Mouse (Mus musculus) heart, embryonic 16.5 days (tissue): ENCODE results near the gene Rnf213. TPM values are rescaled to one million over a fixed set of nuclear protein-coding genes. Genes with fewer than 3 reads are reported as not detected.
A peak's percentile ranks its signal among the peaks of the same experiment; 100 is the strongest.

Experiments used
- ATAC-seq: fragments of 200-750 bp; cut with Nextera tagmentation; replicated peaks from 2 replicates; pipeline ENCODE4 v1.8.0; 2017; ENCODE audit warnings: moderate number of reproducible peaks; ENCODE audit not compliant: insufficient read depth, low FRiP score; ENCODE audit errors: extremely low read depth
- H3K27ac ChIP-seq: fragments of 300-500 bp; sonication (generic); 2 replicates; pipeline ENCODE4 v1.5.1; 2014; ENCODE audit warnings: mild to moderate bottlenecking, low read length, control low read depth, moderate library complexity
- H3K27me3 ChIP-seq: fragments of 300-500 bp; sonication (generic); 2 replicates; pipeline ENCODE4 v1.6.1; 2014; ENCODE audit warnings: low read length, mixed read lengths; ENCODE audit not compliant: control insufficient read depth, insufficient read depth
- H3K36me3 ChIP-seq: fragments of 300-500 bp; sonication (generic); 2 replicates; pipeline ENCODE4 v1.6.1; 2014; ENCODE audit not compliant: control insufficient read depth, insufficient read depth
- H3K4me1 ChIP-seq: fragments of 300-500 bp; sonication (generic); 2 replicates; pipeline ENCODE4 v1.6.1; 2014; ENCODE audit warnings: low read length, mixed read lengths; ENCODE audit not compliant: control insufficient read depth, insufficient read depth
- H3K4me2 ChIP-seq: fragments of 300-500 bp; sonication (generic); 2 replicates; pipeline ENCODE4 v1.6.1; 2014; ENCODE audit warnings: low read depth, mild to moderate bottlenecking, control low read depth, low read length
- H3K4me3 ChIP-seq: fragments of 300-500 bp; sonication (generic); 2 replicates; pipeline ENCODE4 v1.5.1; 2014; ENCODE audit warnings: mild to moderate bottlenecking, control low read depth, low read length
- H3K9ac ChIP-seq: fragments of 300-500 bp; sonication (generic); 2 replicates; pipeline ENCODE4 v1.6.1; 2014; ENCODE audit warnings: low read length, control low read depth
- H3K9me3 ChIP-seq: fragments of 300-500 bp; sonication (generic); replicated peaks from 2 replicates; pipeline ENCODE4 v1.6.1; 2016; ENCODE audit warnings: low read length; ENCODE audit not compliant: control insufficient read depth
- WGBS: fragments of 180-500 bp; shearing (Covaris S2); extraction: QIAGEN DNeasy Blood & Tissue Kit; methylation state at CpG from one replicate; pipeline ENCODE4 v1.1.7; 2014; 5-methylcytosine and 5-hydroxymethylcytosine counted together
- polyA plus RNA-seq: library from polyadenylated mRNA; unstranded; fragments of >200 nt; fragmentation: Nextera tagmentation; extraction: Ambion mirVana; gene quantifications from 2 replicates; pipeline ENCODE4 v1.2.1, GENCODE M21; 2015

The Rnf213 gene
- polyA plus RNA-seq, 1 experiment from 2014 or later = 7.6 TPM

DNA sequence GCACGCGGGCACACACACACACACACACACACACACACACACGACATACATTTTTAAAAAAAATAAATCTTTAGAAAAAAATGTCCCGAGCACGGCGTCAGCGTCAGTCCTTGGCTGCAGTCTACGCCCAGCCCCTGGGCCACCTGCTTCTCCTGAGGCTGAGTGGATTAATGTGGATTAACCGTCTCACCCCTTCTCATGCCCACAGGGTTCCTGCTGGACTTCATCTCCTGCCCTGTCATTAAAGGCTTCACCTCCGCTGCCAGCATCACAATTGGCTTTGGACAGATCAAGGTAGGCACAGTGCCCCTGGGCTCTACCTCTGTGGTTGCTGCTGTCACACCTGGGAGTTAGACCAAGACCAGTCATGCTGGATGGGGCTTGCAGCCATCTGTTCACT, 33.8 kb upstream of the Rnf213 start:
- no peak overlapping the region for H3K4me3 ChIP-seq
- peaks cover 5% of the 10 kb centered on the region; the same call in 1 of the 2 replicates for H3K36me3 ChIP-seq
- 90% methylated on average over 10 of the region's 10 CpGs for WGBS
- H3K9ac ChIP-seq = no peak overlapping the region
- no peaks in the 10 kb centered on the region for H3K9me3 ChIP-seq
- no peak overlapping the region for H3K4me2 ChIP-seq
- no peaks in the 10 kb centered on the region for H3K27me3 ChIP-seq
- no peak overlapping the region for H3K27ac ChIP-seq
- no peak for ATAC-seq
- peaks cover 10% of the 10 kb centered on the region for H3K4me1 ChIP-seq

DNA sequence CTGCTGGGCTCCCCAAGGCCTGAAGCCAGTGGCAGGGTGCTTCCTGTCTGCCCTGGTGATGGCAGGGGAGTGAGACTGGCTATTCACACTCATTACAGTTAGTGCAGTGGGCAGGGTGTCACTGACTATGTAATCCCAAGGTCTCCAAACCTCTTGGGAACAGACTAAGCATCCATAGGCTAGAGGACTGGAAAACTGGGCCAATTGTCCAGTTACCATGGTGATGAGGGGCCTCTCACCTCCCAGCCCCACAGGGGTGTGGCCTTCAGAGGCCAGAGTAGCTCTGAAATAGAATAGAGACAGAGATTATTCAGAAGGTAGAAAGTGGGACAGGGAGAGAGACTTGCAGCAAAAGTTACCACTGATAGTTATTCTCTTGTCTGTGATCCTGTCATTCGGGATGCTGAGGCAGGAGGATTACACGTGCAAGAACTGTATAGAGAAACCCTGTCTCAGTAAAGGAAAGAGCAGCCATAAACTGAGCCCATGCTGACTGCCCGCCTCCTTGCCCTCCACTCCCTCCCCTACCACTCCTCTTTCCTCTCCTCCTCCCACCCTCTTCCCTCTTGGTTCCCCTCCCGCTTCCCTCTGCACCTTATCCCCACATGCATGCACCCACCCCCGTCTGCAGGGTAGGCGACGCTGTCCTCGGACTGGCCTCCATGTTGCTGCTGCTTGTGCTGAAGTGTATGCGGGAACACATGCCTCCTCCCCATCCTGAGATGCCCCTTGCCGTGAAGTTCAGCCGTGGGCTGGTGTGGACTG, 29.9 kb upstream of the Rnf213 start:
- Histone ChIP-seq H3K27ac (no peak overlapping the region), H3K4me3 (no peak overlapping the region), H3K4me2 (0 out of 2 replicates have a peak overlapping the region, but pooled peaks have one; percentile 4), H3K4me1 (no peaks in the 10 kb centered on the region), H3K9ac (no peak overlapping the region), H3K36me3 (peaks cover 16% of the 10 kb centered on the region), H3K27me3 (no peaks in the 10 kb centered on the region), H3K9me3 (peaks cover 5% of the 10 kb centered on the region; the same call in 1 of the 2 replicates)
- no peak for ATAC-seq
- WGBS = 42% methylated on average over 11 of the region's 11 CpGs

GRCm38 (mm10) chr11:119363534-119364145, 29.3 kb upstream of the Rnf213 start:
- peaks cover 16% of the 10 kb centered on the region for H3K36me3 ChIP-seq
- H3K9me3 ChIP-seq = peaks cover 5% of the 10 kb centered on the region; the same call in 1 of the 2 replicates
- H3K4me2 ChIP-seq = 0 out of 2 replicates have a peak overlapping the region, but pooled peaks have one; percentile 4
- H3K4me3 ChIP-seq = no peak overlapping the region
- 33% methylated on average over 11 of the region's 11 CpGs for WGBS
- H3K27me3 ChIP-seq = no peaks in the 10 kb centered on the region
- no peak overlapping the region for H3K9ac ChIP-seq
- peak; percentile 85 for ATAC-seq
- no peak overlapping the region for H3K27ac ChIP-seq
- H3K4me1 ChIP-seq = no peaks in the 10 kb centered on the region

- Histone ChIP-seq H3K4me2 (no peak overlapping the region), H3K27ac (no peak overlapping the region), H3K36me3 (peaks cover 13% of the 10 kb centered on the region; the same call in 1 of the 2 replicates), H3K27me3 (no peaks in the 10 kb centered on the region), H3K4me3 (no peak overlapping the region), H3K9ac (no peak overlapping the region), H3K4me1 (no peaks in the 10 kb centered on the region), H3K9me3 (no peaks in the 10 kb centered on the region)
- WGBS = 66% methylated on average over 6 of the region's 6 CpGs
- no peak for ATAC-seq
These were observed 17.5 kb upstream of the Rnf213 start for GRCm38 (mm10) chr11:119375425-119375824.

- H3K9me3 ChIP-seq = no peaks in the 10 kb centered on the region
- no peak overlapping the region for H3K4me3 ChIP-seq
- H3K4me2 ChIP-seq = no peak overlapping the region
- no peaks in the 10 kb centered on the region; the same call in none of the 2 replicates for H3K4me1 ChIP-seq
- 92% methylated on average over 11 of the region's 11 CpGs for WGBS
- no peak for ATAC-seq
- H3K9ac ChIP-seq = no peak overlapping the region
- no peak overlapping the region for H3K27ac ChIP-seq
- H3K27me3 ChIP-seq = no peaks in the 10 kb centered on the region
- H3K36me3 ChIP-seq = peaks cover 13% of the 10 kb centered on the region; the same call in 1 of the 2 replicates
These were observed 15.6 kb upstream of the Rnf213 start for GRCm38 (mm10) chr11:119377326-119377725.

DNA sequence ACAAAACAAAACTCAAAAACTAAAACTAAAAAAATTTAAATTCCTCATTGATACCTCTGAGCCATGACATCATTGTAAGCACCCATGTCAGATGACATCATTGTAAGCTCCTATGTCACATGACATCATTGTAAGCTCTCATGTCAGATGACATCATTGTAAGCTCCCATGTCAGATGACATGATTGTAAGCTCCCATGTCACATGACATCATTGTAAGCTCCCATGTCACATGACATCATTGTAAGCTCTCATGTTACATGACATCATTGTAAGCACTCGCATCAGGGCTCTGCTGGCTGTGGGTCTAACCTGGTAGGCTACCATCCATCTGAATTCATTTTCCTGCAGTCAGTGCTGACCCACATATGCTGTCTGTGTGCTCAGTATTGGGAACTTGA, 14.3 kb upstream of the Rnf213 start:
- Histone ChIP-seq H3K4me1 (no peaks in the 10 kb centered on the region; the same call in none of the 2 replicates), H3K36me3 (peaks cover 13% of the 10 kb centered on the region; the same call in 1 of the 2 replicates), H3K4me2 (no peak overlapping the region), H3K4me3 (no peak overlapping the region), H3K27me3 (no peaks in the 10 kb centered on the region), H3K9me3 (no peaks in the 10 kb centered on the region), H3K27ac (no peak overlapping the region), H3K9ac (no peak overlapping the region)
- no peak for ATAC-seq
- 95% methylated on average over 1 of the region's 1 CpGs for WGBS

DNA sequence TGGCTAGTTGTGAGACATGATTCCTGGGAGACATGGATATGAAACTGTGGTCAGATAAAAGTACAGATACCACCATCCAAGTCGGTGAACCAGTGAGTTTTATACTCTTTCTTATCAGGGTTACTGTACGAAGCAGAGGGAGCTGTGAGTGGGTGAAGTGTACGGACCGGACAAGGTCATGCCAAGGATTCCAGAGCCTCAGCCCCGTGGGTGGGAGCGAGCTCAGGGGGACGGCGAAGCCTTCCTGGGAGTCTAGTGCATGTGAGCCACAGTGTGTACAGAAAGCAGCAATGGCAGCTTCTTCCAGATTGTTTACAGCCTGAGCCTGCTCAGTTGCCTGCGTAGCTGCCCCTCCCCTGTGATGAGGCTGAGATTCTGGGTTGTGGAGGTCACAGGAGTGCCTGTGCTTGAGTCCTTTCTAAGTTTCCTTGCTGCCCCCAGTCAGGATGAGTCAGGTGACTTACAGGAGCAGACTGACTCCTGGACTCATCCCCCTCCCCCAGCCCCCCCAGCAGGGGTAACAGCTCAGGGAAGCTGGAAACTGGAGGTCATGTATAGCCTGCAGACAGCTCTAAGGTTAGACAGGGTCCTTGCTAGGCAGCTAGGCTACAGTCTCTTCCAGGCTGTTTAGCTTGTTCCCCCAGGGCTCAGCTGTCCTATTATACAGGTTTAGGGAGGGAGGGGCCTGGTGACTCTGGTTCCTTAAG, 11.1 kb upstream of the Rnf213 start:
- H3K9me3 ChIP-seq = no peaks in the 10 kb centered on the region
- H3K27me3 ChIP-seq = no peaks in the 10 kb centered on the region
- H3K4me2 ChIP-seq = no peak overlapping the region
- WGBS = 41% methylated on average over 9 of the region's 9 CpGs
- peak overlapping the region; percentile 24; the same call in 1 of the 2 replicates for H3K9ac ChIP-seq
- H3K4me1 ChIP-seq = peaks cover 7% of the 10 kb centered on the region
- H3K36me3 ChIP-seq = peaks cover 13% of the 10 kb centered on the region; the same call in 1 of the 2 replicates
- H3K27ac ChIP-seq = peak overlapping the region; percentile 42; the same call in 1 of the 2 replicates
- no peak overlapping the region for H3K4me3 ChIP-seq
- peak; percentile 62 for ATAC-seq

DNA sequence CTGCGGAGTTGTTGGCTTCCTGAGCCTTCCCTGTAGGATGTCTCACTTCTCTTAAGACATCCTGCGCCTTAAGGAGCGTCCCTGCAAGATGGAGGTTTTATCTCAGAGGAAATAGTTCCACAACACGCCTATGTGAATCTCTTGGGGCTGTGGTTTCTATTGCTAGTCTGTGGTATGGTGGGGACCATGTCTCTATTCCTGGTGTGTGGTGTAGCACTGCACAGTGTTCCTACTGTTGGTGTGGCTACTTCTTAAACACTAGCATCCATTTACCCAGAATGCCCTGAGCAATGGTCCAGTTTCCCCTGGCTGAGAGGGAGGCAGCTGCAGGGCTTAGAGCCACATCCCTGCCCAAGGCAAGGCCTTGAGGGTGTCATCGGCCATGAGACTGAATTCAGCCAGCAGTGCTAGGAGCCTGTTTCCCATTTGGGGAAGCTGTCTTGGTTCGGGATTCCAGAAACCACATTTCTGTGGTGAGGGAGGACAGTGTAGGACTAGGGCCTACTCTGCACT, 10.5 kb upstream of the Rnf213 start:
- no peaks in the 10 kb centered on the region for H3K9me3 ChIP-seq
- H3K4me3 ChIP-seq = no peak overlapping the region
- no peak overlapping the region for H3K4me2 ChIP-seq
- 68% methylated on average over 6 of the region's 6 CpGs for WGBS
- peaks cover 12% of the 10 kb centered on the region; the same call in 1 of the 2 replicates for H3K36me3 ChIP-seq
- no peak for ATAC-seq
- H3K27me3 ChIP-seq = no peaks in the 10 kb centered on the region
- no peak overlapping the region; the same call in 1 of the 2 replicates for H3K27ac ChIP-seq
- H3K9ac ChIP-seq = no peak overlapping the region
- H3K4me1 ChIP-seq = peaks cover 10% of the 10 kb centered on the region
